Mouse (Mus musculus) brain, embryonic 14.5 days (tissue): ENCODE data around the gene Arl9.

Experiments
- CTCF ChIP-seq: fragments of 200-500 bp; IDR thresholded peaks from 2 replicates; pipeline ENCODE4 v1.5.1; 2012; ENCODE audit warnings: inconsistent platforms, mild to moderate bottlenecking, moderate library complexity, borderline replicate concordance; ENCODE audit not compliant: insufficient read depth, insufficient read length; ENCODE audit errors: extremely low read depth
- POLR2A ChIP-seq: fragments of 200-500 bp; IDR thresholded peaks from 2 replicates; pipeline ENCODE4 v1.6.1; 2012; ENCODE audit warnings: mild to moderate bottlenecking, inconsistent platforms, borderline replicate concordance; ENCODE audit not compliant: poor library complexity, insufficient read depth, insufficient read length, severe bottlenecking; ENCODE audit errors: extremely low read depth

DNA sequence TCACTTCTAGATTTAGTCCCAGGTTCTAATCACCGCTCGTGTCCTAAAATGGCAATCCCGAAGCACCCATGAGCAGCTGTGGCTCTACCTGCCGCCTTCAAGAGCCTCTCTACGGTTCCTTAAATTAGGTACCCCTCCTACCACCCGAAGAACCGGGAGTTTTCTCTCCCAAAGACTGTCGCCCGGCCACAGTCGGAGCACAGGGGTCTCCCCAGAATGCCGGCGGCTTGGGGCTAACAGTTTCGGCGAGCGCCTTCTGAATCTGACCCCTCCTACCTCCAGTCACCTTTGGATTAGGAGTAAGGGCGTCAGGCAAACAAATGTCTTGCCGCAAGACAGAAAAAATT is 29.7 kb upstream of the Arl9 start:
- TF ChIP-seq CTCF: no peak
- TF ChIP-seq POLR2A: no peak
